Mouse (Mus musculus): Measurements from ENCODE around the gene Slc26a9. TPM values are rescaled to one million over a fixed set of nuclear protein-coding genes. Genes with fewer than 3 reads are reported as not detected.

Gene Slc26a9
- total RNA-seq (2015) (not detected in 2 replicates), total RNA-seq (2017) (not detected in 2 replicates)

- no peak for ATAC-seq (ENCODE audit: poor library complexity, severe bottlenecking)
Measured at GRCm38 (mm10) chr1:131743868-131744464, at the start of gene Slc26a9. Slc26a9 (plus strand) TSS chr1:131744022.

DNA sequence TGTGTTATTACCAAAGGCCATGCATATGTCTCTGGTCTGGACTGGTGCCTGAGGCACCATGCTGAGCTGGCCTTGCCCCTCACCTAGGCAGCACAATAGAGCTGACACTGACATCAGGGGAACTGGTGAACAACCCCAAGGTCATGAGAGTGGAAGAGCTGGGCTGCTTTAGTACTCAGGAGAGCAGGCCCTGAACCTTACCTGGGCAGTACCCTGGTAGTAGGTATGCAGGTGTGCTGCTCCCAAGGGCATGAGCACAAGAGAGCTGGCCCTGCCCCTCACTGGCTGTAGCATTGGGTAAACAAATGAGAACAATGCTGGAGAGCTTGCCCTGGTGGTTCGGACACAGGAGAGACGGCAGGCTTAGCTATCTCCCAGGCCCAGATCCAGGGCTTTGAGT lies 48.5 kb upstream of the Slc26a9 start:
- no peak for ATAC-seq (ENCODE audit: poor library complexity, severe bottlenecking)

DNA sequence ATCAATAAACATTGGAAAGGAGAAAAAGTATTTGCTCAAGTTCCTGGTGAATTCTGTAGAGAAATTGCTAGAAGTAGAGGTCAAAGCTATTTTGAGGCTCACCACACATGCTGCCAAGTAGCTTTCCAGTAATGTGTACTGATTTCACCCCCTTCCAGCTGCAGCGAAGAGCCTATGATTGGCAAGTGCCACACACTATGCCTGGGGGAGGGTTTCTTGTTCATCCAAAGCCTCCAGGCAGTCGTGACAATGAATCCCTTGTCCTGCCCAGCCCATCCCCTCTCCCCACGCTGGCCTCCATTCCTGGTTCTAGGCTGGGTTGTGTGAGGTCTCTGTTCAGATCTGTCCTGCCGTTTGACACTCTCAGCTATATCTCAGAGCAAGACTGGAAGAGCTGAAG lies 47.5 kb upstream of the Slc26a9 start:
- no peak for ATAC-seq (ENCODE audit: poor library complexity, severe bottlenecking)

- ATAC-seq (ENCODE audit: poor library complexity, severe bottlenecking): no peak
Measured at GRCm38 (mm10) chr1:131698770-131699169, 45.1 kb upstream of the Slc26a9 start.

- no peak for ATAC-seq (ENCODE audit: poor library complexity, severe bottlenecking)
Measured at GRCm38 (mm10) chr1:131699642-131700041, 44.2 kb upstream of the Slc26a9 start.

GRCm38 (mm10) chr1:131700447-131700846 lies 43.4 kb upstream of the Slc26a9 start:
- ATAC-seq (ENCODE audit: poor library complexity, severe bottlenecking): peak; percentile 83

DNA sequence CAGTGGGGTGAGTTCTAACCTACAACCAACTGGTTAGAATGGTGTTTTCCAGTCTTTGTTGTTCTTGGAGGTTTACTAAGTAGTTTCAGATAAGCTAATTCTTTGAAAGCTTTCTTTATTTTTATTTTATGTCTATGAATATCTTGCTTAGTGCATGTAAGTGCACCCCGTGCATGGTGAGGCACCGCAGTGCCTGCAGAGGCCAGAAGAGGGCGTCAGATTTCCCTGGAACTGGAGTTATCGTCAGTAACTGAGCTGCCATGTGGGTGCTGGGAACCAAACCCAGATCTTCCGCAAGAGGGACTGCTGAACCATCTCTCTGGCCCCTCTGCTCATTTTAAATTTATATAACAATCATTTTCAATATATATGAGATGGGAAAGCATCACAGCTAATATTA lies 42.4 kb upstream of the Slc26a9 start:
- ATAC-seq (ENCODE audit: poor library complexity, severe bottlenecking): no peak

GRCm38 (mm10) chr1:131702094-131702766 lies 41.6 kb upstream of the Slc26a9 start:
- peak; percentile 58 for ATAC-seq (ENCODE audit: poor library complexity, severe bottlenecking)

DNA sequence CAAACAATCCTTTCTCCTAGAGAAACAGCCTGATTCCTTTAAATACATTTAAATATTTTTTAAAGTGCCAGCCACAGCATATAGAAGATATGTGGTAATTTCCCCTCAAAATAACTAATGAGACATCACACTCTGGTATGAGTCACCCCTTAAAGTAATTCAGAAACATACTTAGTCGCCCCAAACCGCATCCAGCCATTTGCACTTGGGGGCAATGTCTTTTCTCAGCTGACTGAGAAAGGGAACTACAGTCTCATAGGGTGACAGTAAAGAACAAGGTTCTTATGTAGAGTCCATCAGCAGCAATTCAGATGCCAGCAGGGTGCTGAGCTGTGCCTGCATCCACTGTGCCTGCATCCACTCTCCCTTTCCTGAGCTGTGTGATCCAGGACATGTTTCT lies 40.3 kb upstream of the Slc26a9 start:
- ATAC-seq (ENCODE audit: poor library complexity, severe bottlenecking): peak; percentile 32; the same call in 1 of the 2 replicates

- ATAC-seq (ENCODE audit: poor library complexity, severe bottlenecking): peak; percentile 74
Measured at GRCm38 (mm10) chr1:131708338-131708737, 35.5 kb upstream of the Slc26a9 start.

GRCm38 (mm10) chr1:131711518-131711917 lies 32.3 kb upstream of the Slc26a9 start:
- ATAC-seq (ENCODE audit: poor library complexity, severe bottlenecking): no peak

DNA sequence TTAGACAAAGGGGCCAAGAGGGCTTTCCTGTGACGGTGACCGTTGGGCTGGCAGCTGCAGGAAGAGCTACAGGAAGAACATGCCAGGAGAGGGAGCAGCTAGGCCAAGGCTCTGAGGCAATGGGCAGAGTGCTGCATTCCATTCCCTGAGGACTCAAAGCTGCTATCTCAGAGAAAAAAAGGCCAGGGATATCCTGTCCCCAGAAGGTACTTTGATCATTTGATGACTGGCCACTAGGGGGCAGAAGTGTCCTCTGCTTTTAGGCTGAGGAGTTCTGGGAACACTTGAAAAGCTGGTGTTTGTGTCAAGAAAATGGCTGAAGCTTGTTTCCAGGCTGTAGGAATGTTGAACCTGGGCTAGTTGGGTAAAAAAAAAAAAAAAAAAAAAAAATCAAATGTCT lies 31.4 kb upstream of the Slc26a9 start:
- ATAC-seq (ENCODE audit: poor library complexity, severe bottlenecking): peak; percentile 79

DNA sequence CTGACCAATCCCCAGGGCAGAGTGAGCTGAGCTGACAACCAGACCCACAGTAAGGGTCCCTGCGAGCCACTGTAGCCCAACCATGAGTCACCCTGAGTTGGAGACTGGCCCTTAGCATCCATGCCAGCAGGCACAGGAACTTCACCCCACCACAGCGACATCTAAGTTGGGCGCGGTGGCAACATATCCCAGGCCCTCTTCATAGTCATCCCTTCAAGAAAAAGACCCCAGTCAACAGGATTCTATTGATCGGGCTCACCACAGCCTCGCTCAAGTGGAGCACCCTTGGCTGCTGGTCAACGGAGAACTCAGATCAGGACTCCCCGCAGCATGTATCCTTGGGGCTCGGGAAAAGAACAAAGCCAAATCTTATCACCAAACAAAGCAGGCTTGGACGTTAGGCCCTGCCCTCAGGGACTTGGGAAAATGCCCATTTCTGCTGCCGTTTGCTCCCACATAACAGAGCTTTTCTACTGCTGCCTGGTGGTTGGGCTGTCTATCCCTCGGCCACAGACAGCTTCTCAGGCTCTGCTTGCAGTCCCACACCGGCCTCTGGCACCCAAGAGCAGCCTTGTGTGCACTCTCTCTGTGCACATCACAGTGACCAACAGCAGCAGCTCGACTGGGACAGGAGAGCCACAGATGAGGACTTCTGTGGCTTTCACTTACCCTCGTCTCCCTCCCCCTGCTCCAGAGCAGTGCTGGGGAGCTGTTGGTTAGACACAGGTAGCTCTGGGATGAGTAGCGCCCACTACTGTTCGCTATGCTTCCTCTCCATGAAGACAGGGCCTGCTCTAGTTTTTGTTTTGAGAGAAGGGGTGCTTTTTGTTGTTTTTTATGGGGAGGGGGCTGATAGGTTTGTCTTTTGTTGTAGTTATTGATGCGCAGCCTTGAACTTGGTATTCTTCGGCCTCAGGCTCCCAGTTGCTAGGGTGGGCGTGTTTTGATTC lies 29.2 kb upstream of the Slc26a9 start:
- ATAC-seq (ENCODE audit: poor library complexity, severe bottlenecking): no peak

- no peak for ATAC-seq (ENCODE audit: poor library complexity, severe bottlenecking)
Measured at GRCm38 (mm10) chr1:131718952-131719694, 24.7 kb upstream of the Slc26a9 start.

DNA sequence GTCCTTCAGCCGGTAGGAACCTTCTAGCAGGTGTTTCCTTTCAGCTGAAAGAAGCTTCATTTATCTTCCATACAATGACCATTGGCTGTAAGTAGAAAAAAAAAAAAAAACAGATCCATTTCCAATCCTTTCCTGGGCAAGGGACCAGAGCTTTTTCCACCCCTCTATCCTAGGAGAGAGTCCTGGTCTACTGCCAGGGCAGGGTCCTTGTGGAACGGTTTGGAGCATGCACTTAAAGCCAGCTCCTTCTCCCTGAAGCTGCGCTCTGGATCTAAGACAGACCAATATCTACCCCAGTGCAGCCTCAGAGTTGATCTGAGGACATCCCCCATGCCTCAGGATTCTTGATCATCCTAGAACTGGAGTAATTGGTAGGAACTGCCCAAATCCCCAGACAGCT lies 21.8 kb upstream of the Slc26a9 start:
- ATAC-seq (ENCODE audit: poor library complexity, severe bottlenecking): no peak

DNA sequence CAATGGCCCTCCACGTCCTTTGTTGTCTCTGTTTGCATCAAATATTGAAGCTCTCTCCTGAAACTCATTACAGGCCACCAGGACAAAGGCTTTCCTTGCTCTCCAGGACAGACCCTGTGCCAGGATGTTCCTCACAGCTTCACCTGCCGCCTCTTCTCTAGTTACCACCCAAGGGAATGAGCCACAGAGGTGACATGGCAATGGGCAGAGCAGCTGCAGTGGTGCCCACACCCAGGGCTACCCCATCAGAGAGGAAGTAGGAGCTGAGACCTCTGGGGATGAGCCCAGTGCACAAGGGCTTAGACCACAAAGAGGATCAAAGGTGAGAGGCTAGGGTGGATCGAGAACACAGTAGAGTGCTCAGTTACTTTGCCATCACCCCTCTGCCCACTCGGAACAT lies 20.3 kb upstream of the Slc26a9 start:
- no peak for ATAC-seq (ENCODE audit: poor library complexity, severe bottlenecking)

DNA sequence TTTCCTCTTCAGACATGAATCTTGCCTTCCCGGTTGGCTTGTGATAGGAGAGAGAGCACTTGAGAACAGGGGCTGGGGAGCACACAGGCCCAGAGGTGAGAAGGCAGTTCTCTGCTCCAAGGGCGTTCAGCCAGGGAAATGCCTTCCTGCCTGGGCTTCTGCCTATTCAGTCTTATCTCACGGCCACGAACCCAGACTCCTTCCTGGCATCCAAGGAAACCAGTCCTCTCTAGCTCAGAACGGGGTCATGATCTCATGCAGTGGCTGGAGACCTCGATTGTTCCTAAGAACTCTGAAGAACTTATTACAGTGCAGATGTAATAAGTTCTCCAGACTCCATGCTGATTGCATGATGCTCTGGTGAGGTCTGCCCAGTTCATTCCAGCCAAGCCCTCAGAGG lies 17.2 kb upstream of the Slc26a9 start:
- ATAC-seq (ENCODE audit: poor library complexity, severe bottlenecking): no peak

DNA sequence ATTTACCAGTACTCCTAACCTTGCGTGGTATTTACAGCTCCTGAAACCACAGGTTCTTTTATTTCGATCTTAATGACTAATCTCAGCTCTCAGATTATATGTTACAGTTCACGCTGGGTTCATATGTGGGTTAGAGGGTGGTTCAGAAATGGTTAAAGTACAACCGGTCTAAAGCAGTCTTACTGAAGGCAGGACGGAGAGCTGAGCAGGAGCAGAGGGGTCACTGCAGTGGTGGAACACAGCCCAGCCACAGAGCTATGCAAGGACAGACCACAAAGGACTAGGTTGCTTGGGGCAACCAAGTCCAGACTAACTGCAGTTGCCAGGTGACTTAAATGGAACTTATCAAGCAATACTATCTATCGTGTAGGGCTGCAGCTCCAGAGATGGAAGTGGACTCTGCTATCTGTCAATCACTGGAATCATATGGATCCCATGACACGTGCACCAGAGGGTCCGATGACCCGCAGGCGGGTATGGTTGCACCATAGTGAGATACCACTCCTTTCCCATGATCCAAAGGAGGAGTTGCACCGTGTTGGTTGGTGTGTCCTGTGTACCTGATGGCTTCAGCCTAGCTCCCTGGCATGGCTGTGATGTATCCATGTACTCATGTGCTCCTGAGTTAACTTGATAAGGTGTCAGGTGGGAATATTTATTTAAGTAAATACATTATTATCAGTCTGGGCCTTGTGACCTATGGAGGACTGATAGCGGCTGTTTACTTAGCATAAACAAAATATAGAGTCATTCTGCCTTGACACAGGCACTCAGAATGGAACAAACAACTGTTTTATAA lies 13.0 kb upstream of the Slc26a9 start:
- ATAC-seq (ENCODE audit: poor library complexity, severe bottlenecking): no peak

DNA sequence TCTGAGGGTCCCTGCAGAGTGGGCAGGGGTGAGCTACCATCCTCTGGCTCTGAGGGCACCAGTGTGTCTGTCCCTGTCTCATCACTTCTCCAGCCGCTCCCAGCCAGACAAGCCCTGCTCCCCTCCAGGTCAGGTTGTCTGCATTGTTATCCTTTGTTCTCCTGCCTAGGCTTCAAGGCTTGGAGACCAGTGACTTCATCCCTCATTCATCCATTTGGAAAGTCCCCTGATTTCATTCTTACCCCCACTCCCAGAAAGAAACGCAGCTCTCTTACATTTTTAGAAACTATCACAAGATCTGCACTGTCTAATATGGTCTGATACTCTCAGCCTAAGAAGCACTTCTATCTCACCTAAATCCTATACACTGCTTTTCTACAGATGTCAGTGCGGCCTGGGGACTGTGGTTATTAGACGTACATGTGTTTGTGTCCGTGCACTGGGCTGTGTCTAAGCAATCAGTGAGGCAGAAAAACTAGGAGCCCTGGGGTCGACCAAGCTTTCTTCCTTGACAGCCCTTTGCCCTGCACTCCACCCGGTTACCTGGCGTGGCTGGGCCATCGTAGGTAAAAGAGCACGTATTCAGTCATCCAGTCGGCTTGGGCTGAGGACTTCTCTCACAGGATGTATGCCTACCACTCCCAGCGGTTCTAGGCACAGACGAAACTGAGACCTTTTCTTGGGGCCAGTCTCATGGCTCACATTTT lies 10.2 kb upstream of the Slc26a9 start:
- ATAC-seq (ENCODE audit: poor library complexity, severe bottlenecking): no peak

All from megakaryocyte, adult 5-6 weeks (primary cell).